Mouse (Mus musculus): ENCODE data around the gene Hoxc13.

Hoxc13 gene

DNA sequence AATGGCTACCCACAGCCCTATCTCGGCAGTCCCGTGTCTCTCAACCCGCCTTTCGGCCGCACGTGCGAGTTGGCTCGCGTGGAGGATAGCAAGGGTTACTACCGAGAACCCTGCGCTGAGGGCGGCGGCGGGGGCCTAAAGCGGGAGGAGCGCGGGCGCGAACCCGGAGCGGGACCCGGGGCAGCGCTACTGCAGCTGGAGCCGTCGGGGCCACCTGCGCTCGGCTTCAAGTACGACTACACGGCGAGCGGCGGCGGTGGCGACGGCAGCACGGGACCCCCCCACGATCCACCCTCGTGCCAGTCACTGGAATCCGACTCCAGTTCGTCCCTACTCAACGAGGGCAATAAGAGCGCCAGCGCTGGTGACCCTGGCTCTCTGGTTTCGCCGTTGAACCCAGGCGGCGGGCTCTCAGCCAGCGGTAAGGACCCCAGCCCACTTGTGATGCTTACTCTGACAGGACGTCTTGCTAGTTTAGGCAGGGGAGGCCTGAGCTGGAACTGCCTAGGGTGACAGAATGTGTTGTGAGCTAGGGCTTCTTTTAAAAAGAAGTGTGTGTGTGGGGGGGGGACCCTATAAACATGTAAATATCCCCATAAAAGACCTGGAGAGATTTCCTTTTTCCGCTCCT lies 16.2 kb downstream of the Hoxc13 start:
- DNase-seq (ENCODE audit: low spot score): no peak

- no peak for DNase-seq (ENCODE audit: low spot score)
These were observed 18.6 kb downstream of the Hoxc13 start for GRCm38 (mm10) chr15:102939256-102940155.

- no peak for DNase-seq (ENCODE audit: low spot score)
These were observed 22.0 kb downstream of the Hoxc13 start for GRCm38 (mm10) chr15:102942739-102943467.

DNA sequence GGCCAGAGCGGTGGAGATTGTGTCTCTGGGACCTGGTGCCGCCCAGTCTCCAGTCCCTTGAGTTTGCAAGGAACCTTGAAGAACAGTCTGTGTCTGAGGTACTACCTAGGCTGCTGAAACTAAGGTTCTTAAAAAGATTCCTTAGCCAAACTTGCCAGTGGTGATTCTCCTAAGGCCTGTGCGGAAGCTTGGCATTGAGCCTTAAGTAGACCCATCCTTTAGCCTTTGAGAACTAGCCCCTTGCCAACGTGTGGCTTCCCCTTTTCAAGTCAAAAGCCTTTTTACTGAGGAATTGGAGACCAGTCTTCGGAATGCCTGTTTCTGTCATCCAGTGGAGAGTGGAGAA lies 22.5 kb downstream of the Hoxc13 start:
- no peak for DNase-seq (ENCODE audit: low spot score)

DNA sequence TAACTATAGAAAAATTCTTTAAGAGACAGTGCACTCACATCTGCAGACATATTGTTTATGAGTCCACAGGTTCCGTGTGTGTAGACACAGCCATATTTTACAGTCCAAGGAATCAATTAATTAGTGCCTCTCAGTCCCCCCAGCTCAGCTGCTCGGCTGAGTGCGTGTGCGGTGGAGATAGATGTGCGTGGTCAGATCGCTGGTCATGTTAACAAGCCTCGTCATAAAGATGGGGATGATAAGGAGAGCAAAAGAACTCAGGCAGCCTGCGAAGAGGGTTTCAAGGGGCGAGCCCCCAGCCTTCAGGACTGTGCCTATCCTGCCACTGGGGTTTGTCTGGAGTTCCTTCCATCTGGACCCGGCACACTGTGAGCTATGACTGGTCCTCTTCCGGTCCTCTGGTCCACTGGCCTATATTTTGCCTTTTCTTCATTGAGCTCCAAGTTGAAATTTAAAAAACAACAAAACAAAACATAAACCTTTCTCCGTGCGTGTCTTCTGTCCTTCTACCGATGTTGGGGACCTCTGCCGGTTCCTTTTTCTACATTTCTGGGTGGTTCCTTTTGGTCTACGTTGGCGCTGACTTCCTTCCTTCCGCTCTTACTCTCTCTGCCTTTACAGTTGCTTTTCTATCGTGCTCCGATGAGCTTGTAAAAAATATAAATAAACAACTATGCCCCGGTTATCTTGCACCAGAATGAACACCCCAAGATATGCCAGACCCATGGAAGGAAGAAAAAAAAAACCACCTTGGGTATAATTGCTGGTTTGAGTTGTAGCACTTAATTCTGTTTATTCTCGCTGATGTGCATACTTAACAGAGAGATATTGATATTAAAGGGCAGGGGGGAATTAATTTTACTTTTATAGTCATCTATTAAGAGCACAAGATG lies 24.5 kb downstream of the Hoxc13 start:
- no peak for DNase-seq (ENCODE audit: low spot score)

GRCm38 (mm10) chr15:102947276-102947675 lies 26.4 kb downstream of the Hoxc13 start:
- DNase-seq (ENCODE audit: low spot score): no peak

- no peak for DNase-seq (ENCODE audit: low spot score)
These were observed 27.9 kb downstream of the Hoxc13 start for GRCm38 (mm10) chr15:102948842-102949241.

DNA sequence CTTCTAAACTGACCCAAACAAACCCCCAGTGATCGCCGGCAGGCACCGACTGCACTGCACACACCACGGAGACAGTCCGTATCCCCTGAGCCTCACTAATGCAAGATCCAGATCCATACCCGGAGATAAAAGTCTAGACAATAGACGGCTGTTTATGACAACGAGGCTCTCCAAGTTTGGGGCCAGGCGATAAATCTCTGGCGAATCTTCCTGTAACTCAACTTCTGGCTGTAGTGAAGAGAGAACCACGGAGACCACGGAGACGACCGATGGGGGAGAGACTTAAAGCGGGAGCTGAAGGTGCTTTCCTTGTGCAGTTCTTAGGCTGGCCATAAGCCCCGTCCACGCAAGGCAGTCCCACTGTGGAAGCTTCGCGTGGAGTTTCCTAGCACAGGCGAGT lies 28.8 kb downstream of the Hoxc13 start:
- DNase-seq (ENCODE audit: low spot score): no peak

DNA sequence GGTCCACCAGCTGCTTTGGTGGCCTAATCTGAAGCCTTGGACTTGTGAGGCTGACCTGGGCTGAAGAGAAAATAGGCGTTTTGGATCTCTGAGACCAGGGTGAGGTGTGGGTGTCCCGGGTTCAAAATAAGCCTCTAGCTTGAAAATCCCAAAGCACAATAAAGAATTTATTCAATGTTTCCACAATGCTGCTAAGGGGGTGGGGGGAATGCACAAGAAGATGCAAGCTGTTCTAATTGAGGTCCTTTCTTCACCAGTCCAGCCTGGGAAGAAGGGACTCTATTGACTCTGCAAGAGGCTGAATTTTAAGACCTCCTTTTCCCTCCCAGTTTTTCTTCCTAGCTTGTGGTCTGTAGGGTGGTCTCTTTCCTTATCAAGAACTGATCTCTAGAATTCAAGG lies 30.0 kb downstream of the Hoxc13 start:
- no peak for DNase-seq (ENCODE audit: low spot score)

DNA sequence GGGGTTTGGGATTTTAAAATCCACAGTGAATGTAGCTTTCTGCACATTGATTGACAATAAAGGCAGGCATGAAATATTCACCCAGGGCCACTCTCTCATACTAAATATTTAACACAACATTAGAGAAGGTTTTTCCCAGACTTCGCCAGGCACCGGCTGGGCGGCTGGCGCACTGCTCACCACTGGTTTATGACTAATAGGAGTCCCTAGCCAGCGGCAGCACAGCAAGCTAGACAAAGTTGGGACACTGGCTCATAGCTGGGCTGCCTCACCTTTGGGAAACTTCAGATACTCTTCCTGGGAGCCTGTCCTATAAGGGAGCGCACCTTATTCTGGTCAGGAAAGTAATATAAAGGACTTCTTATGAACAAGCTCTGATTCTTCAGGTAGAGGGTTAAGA lies 32.7 kb downstream of the Hoxc13 start:
- no peak for DNase-seq (ENCODE audit: low spot score)

DNA sequence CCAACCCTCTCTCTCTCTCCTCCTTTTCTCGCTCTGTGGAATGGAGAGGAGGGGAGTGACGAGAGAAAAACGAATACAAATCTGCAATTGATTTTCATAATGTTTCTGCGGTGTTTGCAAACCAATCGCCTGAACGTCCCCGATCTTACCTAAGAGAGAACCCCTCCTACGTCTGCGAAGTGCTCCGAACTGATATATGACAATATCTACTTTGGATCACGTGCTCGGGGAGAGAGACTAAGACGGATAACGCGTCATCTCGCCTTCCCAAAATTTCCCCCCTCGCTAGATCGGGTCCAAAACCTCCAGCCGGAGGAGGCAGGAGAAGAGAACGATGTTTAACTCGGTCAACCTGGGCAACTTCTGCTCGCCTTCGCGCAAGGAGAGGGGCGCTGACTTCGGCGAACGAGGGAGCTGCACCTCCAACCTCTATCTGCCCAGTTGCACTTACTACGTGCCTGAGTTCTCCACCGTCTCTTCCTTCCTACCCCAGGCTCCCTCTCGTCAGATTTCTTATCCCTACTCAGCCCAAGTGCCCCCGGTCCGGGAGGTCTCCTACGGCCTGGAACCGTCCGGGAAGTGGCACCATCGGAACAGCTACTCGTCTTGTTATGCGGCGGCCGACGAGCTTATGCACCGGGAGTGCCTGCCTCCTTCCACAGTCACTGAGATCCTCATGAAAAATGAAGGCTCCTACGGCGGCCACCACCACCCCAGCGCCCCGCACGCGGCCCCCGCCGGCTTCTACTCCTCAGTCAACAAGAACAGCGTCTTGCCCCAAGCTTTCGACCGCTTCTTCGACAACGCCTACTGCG lies 33.5 kb downstream of the Hoxc13 start, which contains the start of gene Hoxc11:
Gene Hoxc11 (plus strand): TSS at position 236 of the 815 bp plus-strand sequence.
- no peak for DNase-seq (ENCODE audit: low spot score)

DNA sequence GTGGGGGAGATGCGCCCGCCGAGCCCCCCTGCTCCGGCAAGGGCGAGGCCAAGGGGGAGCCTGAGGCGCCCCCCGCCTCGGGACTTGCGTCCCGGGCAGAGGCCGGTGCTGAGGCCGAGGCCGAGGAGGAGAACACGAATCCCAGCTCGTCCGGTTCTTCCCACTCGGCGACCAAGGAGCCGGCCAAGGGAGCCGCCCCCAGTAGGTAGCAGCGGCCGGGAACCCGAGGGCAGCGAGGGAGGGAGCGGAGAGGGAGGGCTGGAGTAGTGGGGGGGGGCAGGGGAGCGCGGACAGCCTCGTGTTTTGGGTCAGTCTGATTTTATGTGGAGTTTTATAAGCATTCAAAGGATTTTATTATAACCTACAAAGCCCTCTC lies 34.1 kb downstream of the Hoxc13 start:
- no peak for DNase-seq (ENCODE audit: low spot score)

DNA sequence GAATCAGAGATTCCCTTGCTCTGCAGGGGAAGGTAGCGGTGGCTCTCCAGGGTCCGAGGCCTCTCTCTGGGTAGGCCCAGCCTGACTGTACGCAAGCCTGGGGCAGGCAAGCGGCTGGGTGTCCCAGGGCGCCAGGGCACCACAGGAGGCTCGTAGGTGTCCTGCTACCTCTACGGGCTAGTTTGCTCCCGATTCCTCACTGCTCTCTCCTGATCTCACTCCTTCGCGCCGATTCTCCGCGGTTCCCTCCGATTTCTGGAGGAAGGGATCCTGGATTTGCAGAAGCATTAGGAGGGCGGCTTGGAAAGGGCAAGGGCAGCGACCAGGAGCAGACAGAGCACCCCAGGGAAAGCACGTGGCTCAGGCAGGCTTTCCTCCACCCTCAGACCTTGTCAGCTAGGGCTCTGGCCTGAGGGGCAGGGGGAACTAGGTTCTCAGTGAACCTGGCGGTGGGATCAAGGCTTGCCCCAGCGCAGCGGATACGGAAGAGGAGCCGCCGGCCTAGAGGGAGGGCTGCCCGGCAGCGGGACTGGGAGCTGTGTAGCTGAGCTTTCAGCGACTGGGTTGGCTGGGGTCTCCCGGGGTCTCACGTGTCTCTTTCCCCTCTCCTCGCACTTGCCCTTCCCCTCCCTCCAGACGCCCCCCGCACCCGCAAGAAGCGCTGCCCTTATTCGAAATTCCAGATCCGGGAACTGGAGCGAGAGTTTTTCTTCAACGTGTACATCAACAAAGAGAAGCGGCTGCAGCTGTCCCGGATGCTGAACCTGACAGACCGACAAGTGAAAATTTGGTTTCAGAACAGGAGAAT lies 35.1 kb downstream of the Hoxc13 start:
- no peak for DNase-seq (ENCODE audit: low spot score)

DNA sequence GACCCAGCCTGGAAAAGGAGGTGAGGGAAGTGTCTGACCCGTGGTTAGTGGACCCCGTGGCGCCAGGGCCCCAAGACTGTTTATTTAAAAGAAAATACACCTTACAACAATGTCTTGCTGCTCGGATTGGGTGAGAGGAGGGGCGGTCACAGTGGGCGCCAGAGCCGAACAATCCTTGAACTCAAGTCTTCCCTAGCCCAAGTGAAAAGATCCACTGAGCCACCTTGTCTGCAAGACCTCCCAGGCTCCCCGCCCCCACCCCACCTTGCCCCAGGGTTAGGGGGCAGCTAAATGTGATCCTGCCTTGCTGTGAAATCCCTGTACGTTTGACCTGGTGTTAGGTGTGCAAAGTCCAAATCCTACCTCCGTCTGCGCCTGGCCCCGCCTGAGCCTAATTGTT lies 36.0 kb downstream of the Hoxc13 start:
- no peak for DNase-seq (ENCODE audit: low spot score)

DNA sequence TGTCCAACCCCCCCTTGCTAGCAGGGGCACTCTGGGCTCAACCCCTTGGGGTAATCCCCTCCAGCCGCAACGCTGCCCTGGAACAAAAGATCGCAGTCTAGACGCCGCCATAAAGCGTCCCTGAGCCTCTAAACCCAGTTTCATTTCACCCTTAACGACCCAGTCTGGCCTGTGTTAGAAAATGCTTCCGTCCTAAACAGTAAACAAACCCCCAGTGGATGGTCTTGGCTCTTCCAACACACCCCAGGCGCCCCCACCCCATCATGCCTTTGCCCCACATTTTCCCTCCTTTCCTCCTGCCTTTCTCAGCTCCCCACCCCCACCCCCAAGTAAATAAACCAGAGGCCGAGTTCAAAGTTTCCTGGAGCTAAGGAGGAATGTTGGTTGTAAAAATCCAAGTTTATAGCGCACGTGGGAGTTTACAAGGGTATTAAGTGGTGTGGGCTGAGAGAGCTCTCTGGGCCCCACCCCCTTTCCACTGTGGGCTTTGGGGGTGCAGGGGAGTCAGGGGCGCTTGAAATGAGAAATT lies 38.8 kb downstream of the Hoxc13 start:
- no peak for DNase-seq (ENCODE audit: low spot score)

DNA sequence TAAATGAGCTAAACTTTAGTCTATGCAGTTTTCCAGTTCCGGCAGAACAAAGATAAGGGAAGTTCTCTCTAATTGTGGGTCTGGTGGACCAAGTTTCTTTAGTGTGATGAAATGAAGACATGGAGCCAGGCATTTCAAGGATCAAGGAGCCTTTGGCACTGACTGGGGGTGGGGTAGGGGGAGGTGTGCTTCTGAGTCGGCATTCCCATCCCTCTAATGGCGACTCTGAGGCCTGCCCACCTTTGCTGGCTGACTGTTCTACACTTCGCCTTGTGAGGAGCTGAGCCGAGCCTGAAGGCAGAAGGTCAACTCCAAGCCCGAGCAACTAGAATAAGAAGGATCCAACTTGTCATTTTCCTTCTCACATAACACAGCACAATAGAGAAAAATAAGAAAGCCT lies 40.8 kb downstream of the Hoxc13 start:
- DNase-seq (ENCODE audit: low spot score): no peak

GRCm38 (mm10) chr15:102962492-102962891 lies 41.6 kb downstream of the Hoxc13 start:
- DNase-seq (ENCODE audit: low spot score): no peak

DNA sequence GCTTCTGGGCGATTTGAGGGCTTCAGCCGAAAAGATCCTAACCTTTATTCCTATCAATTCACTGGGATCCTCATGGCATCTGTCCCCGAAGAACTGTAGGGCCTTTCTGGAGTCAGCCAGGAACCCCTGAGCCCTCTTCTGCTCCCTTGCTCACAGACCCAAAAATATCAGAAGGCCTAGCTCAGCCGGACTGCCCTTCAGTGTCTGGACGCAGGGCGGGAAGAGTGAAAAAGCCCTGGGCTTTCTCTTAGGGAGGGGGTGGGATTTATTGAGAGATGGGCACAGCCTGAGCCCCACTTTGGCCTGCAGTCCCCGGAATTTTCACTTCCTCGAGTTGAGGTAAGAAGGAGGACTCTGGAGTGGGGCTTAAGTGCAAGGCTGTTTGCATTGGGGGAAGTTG lies 42.4 kb downstream of the Hoxc13 start:
- no peak for DNase-seq (ENCODE audit: low spot score)

- DNase-seq (ENCODE audit: low spot score): no peak
These were observed 43.1 kb downstream of the Hoxc13 start for GRCm38 (mm10) chr15:102963671-102964640.
